Mouse (Mus musculus) midbrain, embryonic 11.5 days (tissue): ENCODE data around the gene Fam173a. TPM values are rescaled to one million over a fixed set of nuclear protein-coding genes. Genes with fewer than 3 reads are reported as not detected.

Source experiments
- ATAC-seq: fragments of 200-750 bp; cut with Nextera tagmentation; 2 replicates; pipeline ENCODE4 v1.8.0; 2017; ENCODE audit warnings: moderate TSS enrichment, moderate library complexity; ENCODE audit not compliant: low FRiP score
- DNase-seq: peaks from one replicate; pipeline ENCODE4 v3.0.0; 2015; ENCODE audit warnings: low spot score; ENCODE audit errors: missing footprints
- H3K27ac ChIP-seq: fragments of 300-500 bp; sonication (generic); 2 replicates; pipeline ENCODE4 v1.5.1; 2014; ENCODE audit warnings: low read depth, low read length
- H3K27me3 ChIP-seq: fragments of 300-500 bp; sonication (generic); 2 replicates; pipeline ENCODE4 v1.6.1; 2014; ENCODE audit warnings: mild to moderate bottlenecking, low read length, moderate library complexity, mixed read lengths; ENCODE audit not compliant: control insufficient read depth, insufficient read depth
- H3K36me3 ChIP-seq: fragments of 300-500 bp; sonication (generic); 2 replicates; pipeline ENCODE4 v1.6.1; 2014; ENCODE audit warnings: mild to moderate bottlenecking, low read length, moderate library complexity, mixed read lengths; ENCODE audit not compliant: control insufficient read depth, insufficient read depth
- H3K4me1 ChIP-seq: fragments of 300-500 bp; sonication (generic); 2 replicates; pipeline ENCODE4 v1.6.1; 2014; ENCODE audit warnings: low read length; ENCODE audit not compliant: control insufficient read depth, insufficient read depth
- H3K4me2 ChIP-seq: fragments of 300-500 bp; sonication (generic); 2 replicates; pipeline ENCODE4 v1.6.1; 2014; ENCODE audit warnings: mild to moderate bottlenecking, moderate library complexity
- H3K4me3 ChIP-seq: fragments of 300-500 bp; sonication (generic); 2 replicates; pipeline ENCODE4 v1.5.1; 2014; ENCODE audit warnings: low read depth, low read length
- H3K9ac ChIP-seq: fragments of 300-500 bp; sonication (generic); 2 replicates; pipeline ENCODE4 v1.6.1; 2014; ENCODE audit warnings: low read length
- H3K9me3 ChIP-seq: fragments of 300-500 bp; sonication (generic); 2 replicates; pipeline ENCODE4 v1.6.1; 2016; ENCODE audit warnings: low read length; ENCODE audit not compliant: control insufficient read depth
- WGBS: fragments of 180-500 bp; shearing (Covaris S2); extraction: QIAGEN DNeasy Blood & Tissue Kit; methylation state at CpG from one replicate; pipeline ENCODE4 v1.1.7; 2014; 5-methylcytosine and 5-hydroxymethylcytosine counted together
- polyA plus RNA-seq: library from polyadenylated mRNA; unstranded; fragments of >200 nt; fragmentation: Nextera tagmentation; extraction: Ambion mirVana; gene quantifications from 2 replicates; pipeline ENCODE4 v1.2.1, GENCODE M21; 2014

Gene Fam173a
- polyA plus RNA-seq, 1 experiment from 2014 or later, result 69.1 TPM

- 80% methylated on average over 17 of the region's 17 CpGs for WGBS
- DNase-seq (no peak), ATAC-seq (no peak)
- Histone ChIP-seq H3K27ac (no peak overlapping the region), H3K4me2 (peak overlapping the region; percentile 90), H3K27me3 (peaks cover 6% of the 10 kb centered on the region), H3K4me1 (peaks cover 26% of the 10 kb centered on the region), H3K4me3 (peak overlapping the region; percentile 57), H3K36me3 (no peaks in the 10 kb centered on the region; the same call in 1 of the 2 replicates), H3K9me3 (no peaks in the 10 kb centered on the region), H3K9ac (peak overlapping the region; percentile 77)
These were observed 31.9 kb upstream of the Fam173a start for GRCm38 (mm10) chr17:25824362-25825142.

GRCm38 (mm10) chr17:25823452-25823851 lies 30.8 kb upstream of the Fam173a start, which contains the start of gene Wdr24:
TSS of gene Wdr24 (plus strand) at chr17:25823627.
- Histone ChIP-seq H3K9me3 (no peaks in the 10 kb centered on the region), H3K36me3 (no peaks in the 10 kb centered on the region), H3K4me2 (peak within 1 kb of the TSS; percentile 90), H3K27me3 (peaks cover 17% of the 10 kb centered on the region), H3K4me3 (peak within 1 kb of the TSS; percentile 57), H3K9ac (peak within 1 kb of the TSS; percentile 77), H3K4me1 (peaks cover 27% of the 10 kb centered on the region), H3K27ac (no peak within 1 kb of the TSS)
- under 1% methylated on average over 18 of the region's 18 CpGs for WGBS
- peak; percentile 69 for ATAC-seq
- DNase-seq, result peak; percentile 98

- DNase-seq, result no peak
- WGBS, result 8% methylated on average over 46 of the region's 46 CpGs
- Histone ChIP-seq H3K9me3 (no peaks in the 10 kb centered on the region), H3K4me3 (no peak overlapping the region), H3K4me2 (peak overlapping the region; percentile 31), H3K36me3 (no peaks in the 10 kb centered on the region), H3K9ac (peak overlapping the region; percentile 36; the same call in 1 of the 2 replicates), H3K27ac (no peak overlapping the region), H3K4me1 (peaks cover 11% of the 10 kb centered on the region), H3K27me3 (peaks cover 25% of the 10 kb centered on the region)
- ATAC-seq, result no peak; the same call in 1 of the 2 replicates
These were observed 26.4 kb upstream of the Fam173a start for GRCm38 (mm10) chr17:25818851-25819780.

GRCm38 (mm10) chr17:25817662-25818061 lies 25.0 kb upstream of the Fam173a start:
- WGBS, result 85% methylated on average over 11 of the region's 11 CpGs
- Histone ChIP-seq H3K4me3 (no peak overlapping the region), H3K4me2 (no peak overlapping the region), H3K9me3 (no peaks in the 10 kb centered on the region), H3K36me3 (no peaks in the 10 kb centered on the region), H3K27ac (no peak overlapping the region), H3K9ac (no peak overlapping the region), H3K4me1 (peaks cover 7% of the 10 kb centered on the region), H3K27me3 (peaks cover 28% of the 10 kb centered on the region)
- DNase-seq, result no peak
- ATAC-seq, result no peak

GRCm38 (mm10) chr17:25813471-25813870 lies 20.8 kb upstream of the Fam173a start:
- no peak overlapping the region for H3K27ac ChIP-seq
- no peaks in the 10 kb centered on the region for H3K9me3 ChIP-seq
- WGBS, result 3% methylated on average over 20 of the region's 20 CpGs
- DNase-seq (peak; percentile 98), ATAC-seq (no peak)
- H3K9ac ChIP-seq, result no peak overlapping the region
- no peak overlapping the region for H3K4me3 ChIP-seq
- H3K4me2 ChIP-seq, result no peak overlapping the region
- no peaks in the 10 kb centered on the region for H3K36me3 ChIP-seq
- H3K4me1 ChIP-seq, result peaks cover 15% of the 10 kb centered on the region
- peaks cover 11% of the 10 kb centered on the region for H3K27me3 ChIP-seq

- Histone ChIP-seq H3K27ac (no peak overlapping the region), H3K4me2 (no peak overlapping the region), H3K27me3 (peaks cover 2% of the 10 kb centered on the region; the same call in 1 of the 2 replicates), H3K9me3 (no peaks in the 10 kb centered on the region), H3K9ac (no peak overlapping the region), H3K36me3 (no peaks in the 10 kb centered on the region), H3K4me1 (peaks cover 18% of the 10 kb centered on the region), H3K4me3 (no peak overlapping the region)
- no peak for ATAC-seq
- no peak for DNase-seq
- WGBS, result 83% methylated on average over 4 of the region's 4 CpGs
These were observed 18.2 kb upstream of the Fam173a start for GRCm38 (mm10) chr17:25810890-25811289.

- peaks cover 18% of the 10 kb centered on the region for H3K4me1 ChIP-seq
- 8% methylated on average over 25 of the region's 25 CpGs for WGBS
- H3K9ac ChIP-seq, result peak overlapping the region; percentile 89
- H3K36me3 ChIP-seq, result no peaks in the 10 kb centered on the region
- ATAC-seq (peak; percentile 79), DNase-seq (peak; percentile 95)
- H3K27me3 ChIP-seq, result peaks cover 2% of the 10 kb centered on the region; the same call in 1 of the 2 replicates
- H3K27ac ChIP-seq, result peak overlapping the region; percentile 90
- H3K4me2 ChIP-seq, result peak overlapping the region; percentile 80
- peak overlapping the region; percentile 83 for H3K4me3 ChIP-seq
- H3K9me3 ChIP-seq, result no peaks in the 10 kb centered on the region
These were observed 17.1 kb upstream of the Fam173a start for GRCm38 (mm10) chr17:25809606-25810340.

- under 1% methylated on average over 93 of the region's 100 CpGs for WGBS
These were observed 16.3 kb upstream of the Fam173a start, which contains the start of gene Fbxl16 for GRCm38 (mm10) chr17:25808789-25809605. TSS of gene Fbxl16 (plus strand) at chr17:25809085.

More at GRCm38 (mm10) chr17:25808789-25809605, 16.3 kb upstream of the Fam173a start, which contains the start of gene Fbxl16:
- no peaks in the 10 kb centered on the region for H3K9me3 ChIP-seq
- peak within 1 kb of the TSS; percentile 80 for H3K4me2 ChIP-seq
- peak; percentile 99 for DNase-seq
- ATAC-seq, result peak; percentile 79
- H3K36me3 ChIP-seq, result no peaks in the 10 kb centered on the region
- peak within 1 kb of the TSS; percentile 89 for H3K9ac ChIP-seq
- H3K4me3 ChIP-seq, result peak within 1 kb of the TSS; percentile 83
- peak within 1 kb of the TSS; percentile 90 for H3K27ac ChIP-seq
- peaks cover 2% of the 10 kb centered on the region; the same call in 1 of the 2 replicates for H3K27me3 ChIP-seq
- H3K4me1 ChIP-seq, result peaks cover 19% of the 10 kb centered on the region
